Mouse (Mus musculus): ENCODE results near the gene Rfc5. TPM values are rescaled to one million over a fixed set of nuclear protein-coding genes. Genes with fewer than 3 reads are reported as not detected.

The Rfc5 gene
- polyA plus RNA-seq, 1 experiment = 13.6 TPM

DNA sequence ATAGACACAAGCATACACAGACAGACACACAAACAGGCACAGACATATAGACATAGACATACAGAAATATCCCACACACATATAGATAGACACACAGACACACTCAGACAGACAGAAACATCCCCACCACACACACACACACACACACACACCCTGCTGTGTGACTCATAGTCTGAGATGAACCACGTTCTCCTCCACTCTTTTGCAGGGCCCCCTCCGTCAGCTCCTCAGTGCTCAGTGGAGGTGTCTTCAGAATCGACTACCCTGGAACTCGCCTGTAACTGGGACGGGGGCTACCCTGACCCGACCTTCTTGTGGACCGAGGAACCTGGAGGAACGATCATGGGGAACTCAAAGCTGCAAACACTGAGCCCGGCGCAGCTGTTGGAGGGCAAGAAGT, 50.8 kb downstream of the Rfc5 start:
- Histone ChIP-seq H3K4me2 (ENCODE audit: low read depth) (no peak overlapping the region), H3ac (ENCODE audit: control insufficient read depth, insufficient read length) (no peak overlapping the region), H3K27me3 (ENCODE audit: control insufficient read depth, insufficient read depth, insufficient read length) (no peaks in the 10 kb centered on the region), H3K79me2 (ENCODE audit: control insufficient read depth, insufficient read depth) (no peaks in the 10 kb centered on the region), H3K36me3 (ENCODE audit: control insufficient read depth, insufficient read depth) (no peaks in the 10 kb centered on the region), H3K4me3 (no peak overlapping the region)
- TF ChIP-seq POLR2A (IDR thresholded peaks at IDR 0.05; ENCODE audit: insufficient read length, low read depth) (no peak), POLR2AphosphoS2 (IDR thresholded peaks at IDR 0.05; ENCODE audit: insufficient read length, low read depth) (no peak), TCF12 (IDR thresholded peaks at IDR 0.05; ENCODE audit: insufficient read depth, poor library complexity, severe bottlenecking) (no peak), MYOG (IDR thresholded peaks at IDR 0.05; ENCODE audit: control insufficient read depth in 1 of 3, insufficient read depth in 1 of 3, insufficient read length in 2 of 3, low read depth in 2 of 3) (no peak)

GRCm38 (mm10) chr5:117330457-117330856, 58.4 kb downstream of the Rfc5 start:
- H3K27me3 ChIP-seq (ENCODE audit: control insufficient read depth, insufficient read depth, insufficient read length) = no peaks in the 10 kb centered on the region
- no peak overlapping the region for H3K4me3 ChIP-seq
- no peak overlapping the region for H3K4me2 ChIP-seq (ENCODE audit: low read depth)
- no peak overlapping the region for H3ac ChIP-seq (ENCODE audit: control insufficient read depth, insufficient read length)
- TF ChIP-seq TCF3 (IDR thresholded peaks at IDR 0.05; ENCODE audit: insufficient read length, low read depth) (no peak), MYOD1 (IDR thresholded peaks at IDR 0.05; ENCODE audit: control insufficient read depth in 1 of 3, insufficient read length in 2 of 3, low read depth in 2 of 3) (no peak), REST (IDR thresholded peaks at IDR 0.05; ENCODE audit: insufficient read depth, insufficient read length) (no peak), SRF (IDR thresholded peaks at IDR 0.05; ENCODE audit: control insufficient read depth, insufficient read length, low read depth) (no peak), MYOG (IDR thresholded peaks at IDR 0.05; ENCODE audit: control insufficient read depth in 1 of 3, insufficient read depth in 1 of 3, insufficient read length in 2 of 3, low read depth in 2 of 3) (no peak), USF1 (IDR thresholded peaks at IDR 0.05; ENCODE audit: low read depth) (no peak), MAX (IDR thresholded peaks at IDR 0.05; ENCODE audit: low read depth) (no peak), E2F4 (IDR thresholded peaks at IDR 0.05; ENCODE audit: insufficient read depth) (no peak), POLR2AphosphoS2 (IDR thresholded peaks at IDR 0.05; ENCODE audit: insufficient read length, low read depth) (no peak), CEBPB (IDR thresholded peaks at IDR 0.05; ENCODE audit: insufficient read depth, poor library complexity, severe bottlenecking) (no peak), TCF12 (IDR thresholded peaks at IDR 0.05; ENCODE audit: insufficient read depth, poor library complexity, severe bottlenecking) (no peak), POLR2A (IDR thresholded peaks at IDR 0.05; ENCODE audit: insufficient read length, low read depth) (no peak)
- H3K36me3 ChIP-seq (ENCODE audit: control insufficient read depth, insufficient read depth) = no peaks in the 10 kb centered on the region
- H3K79me2 ChIP-seq (ENCODE audit: control insufficient read depth, insufficient read depth) = no peaks in the 10 kb centered on the region

Other genes with a start within 250 kb of the Rfc5 start
- gene Pebp1, start 101.4 kb downstream of the Rfc5 start, polyA plus RNA-seq (2012; fragmentation: generic; extraction: Trizol) = 713 TPM
- 2.2 TPM for gene Vsig10, start 70.0 kb downstream of the Rfc5 start, polyA plus RNA-seq (2012; fragmentation: generic; extraction: Trizol)
- 142 TPM for gene Wsb2, start 31.7 kb downstream of the Rfc5 start, polyA plus RNA-seq (2012; fragmentation: generic; extraction: Trizol)
- 0.02 TPM for gene Ksr2, start 25.0 kb upstream of the Rfc5 start, polyA plus RNA-seq (2012; fragmentation: generic; extraction: Trizol)